Mouse (Mus musculus): Measurements from ENCODE around the gene Fzd10.

DNA sequence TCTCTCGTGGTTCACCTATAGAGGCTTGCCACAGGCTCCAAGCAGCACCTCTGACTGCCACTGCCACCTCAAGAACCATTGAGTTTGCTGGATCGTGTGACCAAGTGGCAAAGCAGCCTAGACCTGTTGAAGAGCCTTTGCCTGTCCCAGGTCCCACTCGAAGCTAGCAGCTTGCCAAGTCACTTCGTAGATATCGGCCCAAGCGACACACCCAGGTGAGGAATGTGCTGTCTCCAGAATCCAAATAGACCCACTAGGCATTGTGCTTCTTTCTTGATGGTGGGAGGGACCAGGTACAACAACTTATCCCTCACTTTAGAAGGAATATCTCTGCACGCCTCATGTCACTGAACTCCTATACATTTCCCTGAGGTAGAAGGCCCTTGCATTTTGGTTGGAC, 8.4 kb downstream of the Fzd10 start:
- no peak for TF ChIP-seq CTCF (IDR thresholded peaks at IDR 0.05; ENCODE audit: low read depth, low read length)
- TF ChIP-seq POLR2A (IDR thresholded peaks at IDR 0.05; ENCODE audit: extremely low read depth, insufficient read depth, low read length): no peak

Measured in liver, adult 2 months (tissue).